Mouse (Mus musculus) urinary bladder, postnatal 36 days (tissue): ENCODE measurements around the gene Rfc2.
"Not testable (repeated sequence)": the region's sequence is repeated elsewhere in the genome, so short reads cannot be mapped to it uniquely, and the experiment has no call there.

Experiments used
- DNase-seq, 2 experiments: peaks; one replicate each; pipeline ENCODE4 v3.0.0; 2022; ENCODE audit warnings: low spot score in 2 of 2, mixed read lengths in 1 of 2

Rfc2 gene

GRCm38 (mm10) chr5:134647394-134647793, 66.2 kb downstream of the Rfc2 start:
- no peak for DNase-seq

DNA sequence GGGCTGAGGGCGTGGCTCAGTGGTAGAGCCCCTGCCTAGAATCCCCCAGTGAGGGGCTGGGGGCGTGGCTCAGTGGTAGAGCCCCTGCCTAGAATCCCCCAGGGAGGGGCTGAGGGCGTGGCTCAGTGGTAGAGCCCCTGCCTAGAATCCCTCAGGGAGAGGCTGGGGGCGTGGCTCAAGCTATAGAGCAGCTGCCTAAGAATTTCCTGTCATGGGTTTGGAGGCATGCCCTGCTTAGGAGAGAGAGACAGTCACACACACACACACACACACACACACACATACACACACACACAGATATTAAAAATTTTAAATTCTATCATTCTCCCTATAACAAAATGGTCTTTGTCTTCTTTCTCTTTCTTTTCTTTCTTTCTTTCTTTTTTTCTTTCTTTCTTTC, 67.8 kb downstream of the Rfc2 start:
- not testable (repeated sequence) for DNase-seq

GRCm38 (mm10) chr5:134650926-134651325, 69.8 kb downstream of the Rfc2 start:
- DNase-seq = peak in 1 of 2 experiments; percentile 42
